ENCODE assay signal across 7 mouse cellular contexts in the genomic region with DNA sequence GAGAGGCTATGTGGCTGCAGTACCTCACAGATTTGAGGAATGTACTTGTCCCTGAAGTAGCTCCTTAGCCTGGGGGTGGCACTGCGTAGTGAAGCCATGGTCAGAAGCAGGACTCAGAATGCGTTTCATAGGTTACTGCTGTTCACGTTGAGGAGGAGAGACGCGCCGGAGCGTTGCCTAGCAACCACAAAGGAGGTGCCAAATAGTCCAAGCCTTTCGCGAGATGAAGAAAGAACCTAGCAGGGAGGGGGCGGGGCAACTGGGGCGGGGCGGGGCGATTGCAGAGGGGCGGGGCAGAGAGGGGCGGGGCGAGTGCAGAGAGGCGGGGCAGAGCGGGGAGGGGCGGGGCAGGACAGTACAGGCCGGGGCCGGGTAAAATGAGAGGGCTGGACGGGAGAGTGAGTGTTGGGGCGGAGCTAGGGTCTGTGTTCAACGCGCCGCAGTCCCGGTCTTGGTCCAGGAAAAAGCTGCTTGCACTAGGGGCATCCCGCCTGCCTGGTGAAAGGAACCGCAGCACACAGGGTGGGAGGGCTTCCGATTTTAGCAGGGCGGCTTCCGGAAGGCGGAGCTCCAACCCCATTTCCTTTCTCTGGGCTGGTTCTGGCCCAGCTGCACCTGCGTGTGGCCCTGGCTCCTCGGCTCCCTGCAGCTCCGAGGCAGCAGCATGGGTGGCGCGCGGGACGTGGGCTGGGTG. TPM values are rescaled to one million over a fixed set of nuclear protein-coding genes. Genes with fewer than 3 reads are reported as not detected.
A peak's percentile ranks its signal among the peaks of the same experiment; 100 is the strongest.
DNase-seq lines count a peak whose midpoint lies in the region; ATAC-seq lines count a peak whose summit lies in the region.

A gene (minus strand): TSS at position 196 of the 694 bp plus-strand sequence.
A gene (plus strand): TSS at position 375 of the 694 bp plus-strand sequence.

- peak within 1 kb of the TSS; percentile 84 for H3K4me3 ChIP-seq in intestine, embryonic 15.5 days (replicated peaks)
- H3K4me3 ChIP-seq in midbrain, embryonic 10.5 days = peak within 1 kb of the TSS; percentile 93

- intact Hi-C loops in left cerebral cortex, postnatal 25 days (cut with DNase I) = loop anchor here (10.0 kb wide), 1 partner anchor 591 kb away; a partner anchor contains a TSS

- under 1% methylated on average over 40 of the region's 40 CpGs for WGBS in intestine, embryonic 15.5 days
- 1% methylated on average over 40 of the region's 40 CpGs for WGBS in midbrain, embryonic 10.5 days

- H3K4me1 ChIP-seq in intestine, embryonic 15.5 days (replicated peaks) = peaks cover 10% of the 10 kb centered on the region
- peaks cover 23% of the 10 kb centered on the region for H3K4me1 ChIP-seq in midbrain, embryonic 10.5 days

- ATAC-seq in intestine, embryonic 15.5 days = peak; percentile 96

- peak within 1 kb of the TSS; percentile 83 for H3K9ac ChIP-seq in intestine, embryonic 15.5 days

- 0 out of 2 replicates have a peak, but pooled peaks cover 4% of the 10 kb centered on the region for H3K36me3 ChIP-seq in intestine, embryonic 15.5 days
- peaks cover 27% of the 10 kb centered on the region for H3K36me3 ChIP-seq in midbrain, embryonic 10.5 days

- peak; percentile 73 to 74 for DNase-seq in adrenal gland, adult 18-20 months (ENCODE audit: low spot score in 2 of 2)
- peak; percentile 93 for DNase-seq in embryo, embryonic 11 days
- DNase-seq in gastrocnemius, postnatal 25 days = peak; percentile 85
- peak; percentile 90 to 96 for DNase-seq in left cerebral cortex, postnatal 25 days (ENCODE audit: low spot score in 2 of 2)
- peak; percentile 94 for DNase-seq in midbrain, embryonic 10.5 days (ENCODE audit: low spot score)
- DNase-seq in right cerebral cortex, postnatal 4 days = peak; percentile 83

- H3K9me3 ChIP-seq in intestine, embryonic 15.5 days = no peaks in the 10 kb centered on the region
- H3K9me3 ChIP-seq in midbrain, embryonic 10.5 days (replicated peaks) = no peaks in the 10 kb centered on the region

- H3K27ac ChIP-seq in intestine, embryonic 15.5 days = peak within 1 kb of the TSS; percentile 91
- H3K27ac ChIP-seq in midbrain, embryonic 10.5 days (replicated peaks) = peak within 1 kb of the TSS; percentile 94

- no peaks in the 10 kb centered on the region for H3K27me3 ChIP-seq in intestine, embryonic 15.5 days (replicated peaks)
- peaks cover 14% of the 10 kb centered on the region for H3K27me3 ChIP-seq in midbrain, embryonic 10.5 days (ENCODE audit: low read depth, poor library complexity, severe bottlenecking)

- H3K4me2 ChIP-seq in intestine, embryonic 15.5 days (replicated peaks) = peak within 1 kb of the TSS; percentile 81

RNA-seq across cellular contexts. Expression of the first gene that starts in this region (rescaled TPM):
- total RNA-seq in adrenal gland, adult 18-20 months (2021) = under 1 TPM in 1 of 2 experiments, not detected in 1; 0.20 TPM
- under 1 TPM; 0.13 to 0.18 TPM for total RNA-seq in gastrocnemius, postnatal 25 days (2021)
- polyA plus RNA-seq in intestine, embryonic 15.5 days (2015; fragmentation: Nextera tagmentation; extraction: Ambion mirVana) = 0.11 and 0.20 TPM in 2 replicates
- total RNA-seq in left cerebral cortex, postnatal 25 days (2021) = under 1 TPM; 0.16 to 0.30 TPM
- polyA plus RNA-seq in midbrain, embryonic 10.5 days (2016; fragmentation: Nextera tagmentation; extraction: Ambion mirVana) = 0.15 and 0.48 TPM in 2 replicates

RNA-seq across cellular contexts. Expression of the second gene that starts in this region (rescaled TPM):
- total RNA-seq in adrenal gland, adult 18-20 months (2021) = 10 to 100 TPM; 11.8 to 17.0 TPM
- total RNA-seq in gastrocnemius, postnatal 25 days (2021) = 1 to 10 TPM; 3.7 to 4.1 TPM
- polyA plus RNA-seq in intestine, embryonic 15.5 days (2015; fragmentation: Nextera tagmentation; extraction: Ambion mirVana) = 33.5 and 37.2 TPM in 2 replicates
- 10 to 100 TPM; 19.4 to 20.6 TPM for total RNA-seq in left cerebral cortex, postnatal 25 days (2021)
- polyA plus RNA-seq in midbrain, embryonic 10.5 days (2016; fragmentation: Nextera tagmentation; extraction: Ambion mirVana) = 66.9 and 74.4 TPM in 2 replicates

Comparison
In these comparisons a context has a peak if more than half of its experiments do, and no peak if none do; other contexts are left out.
1. Peak in every context shown above with its lines: DNase-seq, ATAC-seq, H3K4me3 ChIP-seq and H3K27ac ChIP-seq.